Mouse (Mus musculus) intestine, postnatal 0 days (tissue): ENCODE data around the gene Rhpn2. TPM values are rescaled to one million over a fixed set of nuclear protein-coding genes. Genes with fewer than 3 reads are reported as not detected.

Source experiments
- ATAC-seq: fragments of 200-750 bp; cut with Nextera tagmentation; 2 replicates; pipeline ENCODE4 v1.8.0; 2017; ENCODE audit warnings: mild to moderate bottlenecking, moderate TSS enrichment, moderate library complexity
- H3K27ac ChIP-seq: fragments of 300-500 bp; sonication (generic); 2 replicates; pipeline ENCODE4 v1.5.1; 2014; ENCODE audit warnings: mild to moderate bottlenecking, low read depth, low read length, moderate library complexity
- H3K27me3 ChIP-seq: fragments of 300-500 bp; sonication (generic); replicated peaks from 2 replicates; pipeline ENCODE4 v1.6.1; 2014; ENCODE audit warnings: low read length, mixed read lengths; ENCODE audit not compliant: control insufficient read depth, insufficient read depth
- H3K36me3 ChIP-seq: fragments of 300-500 bp; sonication (generic); 2 replicates; pipeline ENCODE4 v1.6.1; 2014; ENCODE audit warnings: mild to moderate bottlenecking, moderate library complexity; ENCODE audit not compliant: control insufficient read depth, insufficient read depth
- H3K4me1 ChIP-seq: fragments of 300-500 bp; sonication (generic); replicated peaks from 2 replicates; pipeline ENCODE4 v1.6.1; 2014; ENCODE audit warnings: antibody characterized with exemption, low read length, mixed read lengths; ENCODE audit not compliant: control insufficient read depth, insufficient read depth
- H3K4me2 ChIP-seq: fragments of 300-500 bp; sonication (generic); replicated peaks from 2 replicates; pipeline ENCODE4 v1.6.1; 2014; ENCODE audit warnings: low read depth, mild to moderate bottlenecking, moderate library complexity
- H3K4me3 ChIP-seq: fragments of 300-500 bp; sonication (generic); 2 replicates; pipeline ENCODE4 v1.5.1; 2014; ENCODE audit warnings: low read depth, low read length
- H3K9ac ChIP-seq: fragments of 300-500 bp; sonication (generic); 2 replicates; pipeline ENCODE4 v1.6.1; 2014; ENCODE audit warnings: mild to moderate bottlenecking, low read depth, low read length
- H3K9me3 ChIP-seq: fragments of 300-500 bp; sonication (generic); 2 replicates; pipeline ENCODE4 v1.6.1; 2016; ENCODE audit warnings: mixed run types; ENCODE audit not compliant: control insufficient read depth
- CTCF ChIP-seq: sonication (generic); IDR thresholded peaks from 2 replicates; pipeline ENCODE4 v1.5.1; 2016; ENCODE audit warnings: low read depth, mild to moderate bottlenecking, control low read depth, antibody characterized with exemption, moderate library complexity
- WGBS: fragments of 180-500 bp; shearing (Covaris S2); extraction: QIAGEN DNeasy Blood & Tissue Kit; methylation state at CpG from one replicate; pipeline ENCODE4 v1.1.7; 2014; 5-methylcytosine and 5-hydroxymethylcytosine counted together
- polyA plus RNA-seq: library from polyadenylated mRNA; unstranded; fragments of >200 nt; fragmentation: Nextera tagmentation; extraction: Ambion mirVana; gene quantifications from 2 replicates; pipeline ENCODE4 v1.2.1, GENCODE M21; 2015

Gene Rhpn2
- polyA plus RNA-seq, 1 experiment from 2014 or later: 63.3 TPM

DNA sequence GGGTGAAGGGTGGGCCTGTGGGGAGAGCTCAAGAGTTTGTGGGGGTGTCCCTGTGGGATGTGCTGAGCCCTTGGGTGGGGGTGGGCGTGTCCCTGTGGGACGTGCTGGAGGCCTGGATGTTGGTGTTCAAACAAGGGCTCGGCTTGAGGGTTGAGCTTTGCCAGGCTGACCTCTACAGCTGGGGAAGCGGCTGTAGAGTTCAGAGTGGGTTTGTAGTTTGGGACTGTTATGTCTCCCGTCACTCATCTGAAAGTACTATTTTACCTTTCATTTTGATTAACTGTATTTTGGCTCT is 82.6 kb downstream of the Rhpn2 start:
- no peaks in the 10 kb centered on the region for H3K27me3 ChIP-seq
- 50% methylated on average over 5 of the region's 5 CpGs for WGBS
- H3K4me2 ChIP-seq: peak overlapping the region; percentile 48; the same call in 1 of the 2 replicates
- H3K4me1 ChIP-seq: no peaks in the 10 kb centered on the region; the same call in 1 of the 2 replicates
- peak overlapping the region; percentile 74 for H3K27ac ChIP-seq
- peak; percentile 45 for ATAC-seq
- H3K9ac ChIP-seq: no peak overlapping the region
- peak overlapping the region; percentile 9; the same call in 1 of the 2 replicates for H3K4me3 ChIP-seq
- H3K9me3 ChIP-seq: no peaks in the 10 kb centered on the region
- peaks cover 45% of the 10 kb centered on the region for H3K36me3 ChIP-seq
- no peak for TF ChIP-seq CTCF

- no peak for ATAC-seq
- Histone ChIP-seq H3K36me3 (peaks cover 56% of the 10 kb centered on the region), H3K27me3 (no peaks in the 10 kb centered on the region), H3K4me3 (no peak overlapping the region), H3K4me2 (no peak overlapping the region), H3K4me1 (no peaks in the 10 kb centered on the region), H3K9me3 (no peaks in the 10 kb centered on the region), H3K27ac (no peak overlapping the region), H3K9ac (no peak overlapping the region)
- WGBS: 86% methylated on average over 10 of the region's 10 CpGs
- no peak for TF ChIP-seq CTCF
Measured at GRCm38 (mm10) chr7:35423071-35423470, 89.1 kb downstream of the Rhpn2 start.

GRCm38 (mm10) chr7:35428146-35428545 is 94.2 kb downstream of the Rhpn2 start:
- H3K9me3 ChIP-seq: no peaks in the 10 kb centered on the region
- ATAC-seq: no peak
- WGBS: 57% methylated on average over 10 of the region's 10 CpGs
- H3K27me3 ChIP-seq: no peaks in the 10 kb centered on the region
- H3K36me3 ChIP-seq: peaks cover 54% of the 10 kb centered on the region
- no peak overlapping the region for H3K9ac ChIP-seq
- no peak overlapping the region for H3K27ac ChIP-seq
- TF ChIP-seq CTCF: no peak
- no peaks in the 10 kb centered on the region for H3K4me1 ChIP-seq
- no peak overlapping the region for H3K4me3 ChIP-seq
- H3K4me2 ChIP-seq: no peak overlapping the region

- Histone ChIP-seq H3K36me3 (peaks cover 65% of the 10 kb centered on the region), H3K9ac (no peak overlapping the region), H3K27me3 (no peaks in the 10 kb centered on the region), H3K4me2 (no peak overlapping the region), H3K9me3 (no peaks in the 10 kb centered on the region), H3K4me3 (no peak overlapping the region), H3K4me1 (no peaks in the 10 kb centered on the region), H3K27ac (no peak overlapping the region)
- TF ChIP-seq CTCF: no peak
- WGBS: 88% methylated on average over 9 of the region's 9 CpGs
- ATAC-seq: no peak
Measured at GRCm38 (mm10) chr7:35435266-35435665, 101.3 kb downstream of the Rhpn2 start.

Other genes with a start within 250 kb of the Rhpn2 start
- 25.1 and 28.0 TPM in 2 replicates for gene Cebpa, start 214.9 kb upstream of the Rhpn2 start, polyA plus RNA-seq
- gene Slc7a10, start 147.8 kb upstream of the Rhpn2 start, polyA plus RNA-seq: 0.34 and 0.42 TPM in 2 replicates
- 1.6 and 2.1 TPM in 2 replicates for gene Lrp3, start 118.7 kb upstream of the Rhpn2 start, polyA plus RNA-seq
- gene Gpatch1, start 15.7 kb upstream of the Rhpn2 start, polyA plus RNA-seq: 8.6 and 9.1 TPM in 2 replicates
- 9.3 and 10.3 TPM in 2 replicates for gene Faap24, start 62.7 kb downstream of the Rhpn2 start, polyA plus RNA-seq
- gene Cep89, start 62.9 kb downstream of the Rhpn2 start, polyA plus RNA-seq: 9.7 and 10.1 TPM in 2 replicates
- 225 and 259 TPM in 2 replicates for gene Slc7a9, start 114.6 kb downstream of the Rhpn2 start, polyA plus RNA-seq
- gene Tdrd12, start 203.6 kb downstream of the Rhpn2 start, polyA plus RNA-seq: 1.5 and 2.0 TPM in 2 replicates
- gene Nudt19, start 222.1 kb downstream of the Rhpn2 start, polyA plus RNA-seq: 81.1 and 87.4 TPM in 2 replicates